In the genomic region with DNA sequence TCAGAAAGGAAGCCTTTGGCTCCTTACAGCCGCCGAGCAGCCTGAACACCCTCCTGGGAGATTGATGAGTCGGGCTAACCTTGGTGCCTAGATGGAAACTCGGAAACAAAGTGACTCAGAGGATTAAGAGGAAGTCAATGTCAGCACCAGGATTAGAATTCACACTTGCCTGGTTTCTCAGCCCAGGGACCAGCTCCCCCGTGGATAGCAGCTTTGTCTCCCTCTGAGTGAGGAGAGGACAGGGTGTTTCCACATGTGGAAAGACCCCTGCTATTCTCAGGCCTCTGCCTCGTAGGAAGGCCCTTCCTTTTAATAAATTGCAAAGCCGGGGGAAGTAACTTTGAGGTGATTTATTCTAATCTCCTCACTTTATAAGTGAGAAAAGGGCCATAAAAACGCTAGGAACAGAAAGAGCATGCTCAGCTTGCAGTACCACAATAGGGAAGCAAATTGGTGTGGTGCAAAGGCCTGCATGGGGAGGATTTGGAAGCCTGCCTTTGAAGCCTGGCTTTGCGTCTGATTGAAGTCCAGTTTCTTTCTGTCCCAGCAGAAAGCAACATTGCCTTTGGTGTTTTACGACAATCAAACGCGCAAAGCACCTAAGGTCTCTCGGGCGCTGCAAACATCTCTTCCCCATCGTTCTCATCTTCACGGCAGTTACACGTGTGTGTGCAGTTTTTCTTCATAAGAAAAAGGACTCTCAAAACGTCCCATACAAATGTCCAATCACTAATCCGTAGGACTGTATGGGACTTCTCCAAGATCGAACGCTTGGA, we compare ENCODE assay signal across 8 mouse cellular contexts.
A peak's percentile ranks its signal among the peaks of the same experiment; 100 is the strongest.
DNase-seq lines count a peak whose midpoint lies in the region; ATAC-seq and TF ChIP-seq lines count a peak whose summit lies in the region.

No protein-coding gene starts in this region.

- intact Hi-C loops in gastrocnemius, adult 2 months (cut with DNase I) = no loop called here

- H3K9ac ChIP-seq in heart, embryonic 16.5 days (ENCODE audit: low read length) = no peak overlapping the region

- TF ChIP-seq CTCF in gastrocnemius, adult 2 months (IDR thresholded peaks at IDR 0.05) = no peak

- no peaks in the 10 kb centered on the region for H3K9me3 ChIP-seq in heart, embryonic 16.5 days (replicated peaks; ENCODE audit: control insufficient read depth, low read length)
- no peaks in the 10 kb centered on the region for H3K9me3 ChIP-seq in limb, embryonic 10.5 days (replicated peaks)

- no peaks in the 10 kb centered on the region for H3K27me3 ChIP-seq in heart, embryonic 16.5 days (ENCODE audit: control insufficient read depth, insufficient read depth, low read length)
- H3K27me3 ChIP-seq in limb, embryonic 10.5 days (ENCODE audit: low read depth, poor library complexity, severe bottlenecking) = peaks cover 23% of the 10 kb centered on the region; the same call in 1 of the 2 replicates

- 33% methylated on average over 21 of the region's 21 CpGs for WGBS in heart, embryonic 16.5 days
- WGBS in limb, embryonic 10.5 days = 2% methylated on average over 21 of the region's 21 CpGs

- peak overlapping the region; percentile 64 for H3K27ac ChIP-seq in gastrocnemius, adult 2 months
- no peak overlapping the region for H3K27ac ChIP-seq in heart, embryonic 16.5 days (ENCODE audit: low read length)
- peak overlapping the region; percentile 75 for H3K27ac ChIP-seq in limb, embryonic 10.5 days

- peak overlapping the region; percentile 52 for H3K4me3 ChIP-seq in gastrocnemius, adult 2 months
- peak overlapping the region; percentile 2; the same call in 1 of the 2 replicates for H3K4me3 ChIP-seq in heart, embryonic 16.5 days (ENCODE audit: low read length)
- peak overlapping the region; percentile 28 for H3K4me3 ChIP-seq in limb, embryonic 10.5 days

- peak; percentile 29 for DNase-seq in gastrocnemius, adult 2 months
- no peak for DNase-seq in gastrocnemius, postnatal 10 days
- peak; percentile 53 to 70 for DNase-seq in adrenal gland, postnatal 36 days
- peak; percentile 51 for DNase-seq in limb, embryonic 10.5 days (ENCODE audit: low spot score)
- DNase-seq in testis, postnatal 14 days (ENCODE audit: low spot score) = peak; percentile 11
- DNase-seq in frontal cortex, postnatal 36 days (ENCODE audit: low spot score in 2 of 2) = no peak
- DNase-seq in spleen, postnatal 14 days (ENCODE audit: low spot score in 2 of 2) = no peak

- H3K4me2 ChIP-seq in heart, embryonic 16.5 days (ENCODE audit: low read depth, low read length) = peak overlapping the region; percentile 48

- no peaks in the 10 kb centered on the region for H3K36me3 ChIP-seq in heart, embryonic 16.5 days (ENCODE audit: control insufficient read depth, insufficient read depth)
- no peaks in the 10 kb centered on the region for H3K36me3 ChIP-seq in limb, embryonic 10.5 days

- H3K4me1 ChIP-seq in heart, embryonic 16.5 days (ENCODE audit: control insufficient read depth, insufficient read depth, low read length) = peaks cover 14% of the 10 kb centered on the region
- peaks cover 68% of the 10 kb centered on the region for H3K4me1 ChIP-seq in limb, embryonic 10.5 days

- no peak for ATAC-seq in heart, embryonic 16.5 days (replicated peaks; ENCODE audit: extremely low read depth, insufficient read depth, low FRiP score)

Comparison
In these comparisons a context has a peak if more than half of its experiments do, and no peak if none do; other contexts are left out.
1. DNase-seq: peak in gastrocnemius, adult 2 months (single experiment), adrenal gland, postnatal 36 days (2 of 2), limb, embryonic 10.5 days (single experiment) and testis, postnatal 14 days (single experiment); none in gastrocnemius, postnatal 10 days (single experiment), frontal cortex, postnatal 36 days (0 of 2) and spleen, postnatal 14 days (0 of 2).
2. H3K4me3 ChIP-seq: peak in every context shown above with its lines; median percentile 52 in gastrocnemius, adult 2 months; 28 in limb, embryonic 10.5 days; 2 in heart, embryonic 16.5 days.